In genomic region chr15:30681939-30682338, GRCm38 (mm10) we compare ENCODE assay signal across 16 mouse cellular contexts.
"Had no signal": no experiment of that assay in that cellular context is flagged by ENCODE, and none has a peak within 500 bp of the region (broad histone marks: within the 10 kb centered on the region; RNA-seq: fewer than 3 reads in every experiment).

No protein-coding gene starts in this region.

- DNase-seq: kidney, adult 11 months; kidney, adult 9 months; kidney, postnatal 10 days; kidney, postnatal 4 days; lung, adult 2 months; lung, postnatal 10 days; retina, postnatal 1 day; right cerebral cortex, postnatal 14 days; thymus, postnatal 4 days had no signal

- ATAC-seq: inflammation-experienced regulatory T-cells, adult 6 months had no signal

- H3K4me2 ChIP-seq: liver, embryonic 11.5 days; liver, embryonic 15.5 days; midbrain, embryonic 11.5 days had no signal

- H3K9ac ChIP-seq: liver, embryonic 15.5 days had no signal

- H3K4me1 ChIP-seq: limb, embryonic 10.5 days; liver, embryonic 15.5 days; megakaryocyte, embryonic 14.5 days had no signal

- H3K36me3 ChIP-seq: limb, embryonic 10.5 days; liver, embryonic 15.5 days had no signal

- H3K27ac ChIP-seq: limb, embryonic 10.5 days; liver, embryonic 15.5 days; macrophage had no signal

- H3K27me3 ChIP-seq: liver, embryonic 15.5 days; megakaryocyte, embryonic 14.5 days had no signal

- H3K4me3 ChIP-seq: limb, embryonic 10.5 days; liver, embryonic 15.5 days; megakaryocyte, embryonic 14.5 days had no signal

- H3K9me3 ChIP-seq: limb, embryonic 10.5 days; liver, embryonic 15.5 days had no signal
